Mouse (Mus musculus) liver, embryonic 14.5 days (tissue): ENCODE results near the gene Dock1.

Source experiments
- CTCF ChIP-seq: IDR thresholded peaks from 2 replicates; pipeline ENCODE4 v1.5.1; 2016; ENCODE audit warnings: antibody characterized with exemption, low read depth, control low read depth
- EP300 ChIP-seq: IDR thresholded peaks from 2 replicates; pipeline ENCODE4 v1.6.1; 2016; ENCODE audit warnings: antibody characterized with exemption, low read depth

DNA sequence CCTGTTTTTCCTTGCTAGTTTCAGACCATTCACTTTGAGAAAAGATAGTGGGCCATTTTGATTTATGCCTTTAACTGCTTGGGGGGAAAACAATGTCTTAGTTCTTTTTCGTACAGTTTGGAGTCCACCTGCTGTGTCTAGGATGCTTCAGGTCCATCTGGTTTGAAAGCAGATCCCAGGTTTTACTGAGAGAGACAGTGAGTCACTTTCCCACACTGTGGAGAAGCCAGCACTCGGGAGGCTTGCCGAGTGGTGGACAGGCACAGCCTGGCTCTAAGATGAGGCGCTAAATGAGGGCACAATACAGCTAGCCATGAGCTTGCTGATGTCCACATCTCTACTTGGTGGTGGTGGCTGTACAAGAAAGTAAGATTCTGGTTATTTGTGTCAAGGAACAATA lies 76.6 kb downstream of the Dock1 start:
- no peak for TF ChIP-seq CTCF
- no peak for TF ChIP-seq EP300
